Mouse (Mus musculus) E14TG2a.4 (cell line): ENCODE data around the gene Zfp831.

Experiments used
- CTCF ChIP-seq: conservative IDR thresholded peaks from 2 replicates; pipeline ENCODE4 v1.5.1; 2014; ENCODE audit warnings: low read length
- POU5F1 ChIP-seq: IDR thresholded peaks from 2 replicates; pipeline ENCODE4 v1.6.1; 2014; ENCODE audit warnings: low read length, borderline replicate concordance

DNA sequence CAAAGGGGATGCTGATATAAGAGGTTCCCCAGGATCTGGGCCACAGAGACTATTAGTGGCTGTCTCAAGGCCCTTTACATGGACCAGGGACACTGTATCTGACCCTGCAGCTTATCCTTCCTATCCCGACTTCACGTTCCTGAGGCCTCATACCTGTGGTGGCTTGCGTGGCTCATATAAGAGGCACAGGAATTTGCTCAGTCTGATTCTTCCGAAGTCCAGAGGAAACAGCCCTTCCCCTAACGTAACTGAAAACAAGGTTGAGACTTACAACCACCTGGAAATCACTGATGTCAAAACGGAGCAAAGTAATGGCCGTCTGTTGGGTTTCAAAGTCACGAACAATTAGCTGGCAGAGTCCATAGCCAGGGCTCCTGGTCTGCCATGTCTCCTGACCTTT, 30.1 kb upstream of the Zfp831 start:
- TF ChIP-seq CTCF (no peak), POU5F1 (no peak)
